Mouse (Mus musculus) midbrain, embryonic 16.5 days (tissue): ENCODE measurements around the gene Lman1l. TPM values are rescaled to one million over a fixed set of nuclear protein-coding genes. Genes with fewer than 3 reads are reported as not detected.

Experiments
- ATAC-seq: fragments of 200-750 bp; cut with Nextera tagmentation; 2 replicates; pipeline ENCODE4 v1.8.0; 2017; ENCODE audit warnings: moderate TSS enrichment
- H3K27ac ChIP-seq: fragments of 300-500 bp; sonication (generic); 2 replicates; pipeline ENCODE4 v1.5.1; 2014; ENCODE audit warnings: mild to moderate bottlenecking, low read length, mixed read lengths
- H3K27me3 ChIP-seq: fragments of 300-500 bp; sonication (generic); 2 replicates; pipeline ENCODE4 v1.6.1; 2014; ENCODE audit warnings: low read depth, low read length, mixed read lengths; ENCODE audit not compliant: control insufficient read depth, insufficient read depth
- H3K36me3 ChIP-seq: fragments of 300-500 bp; sonication (generic); 2 replicates; pipeline ENCODE4 v1.6.1; 2014; ENCODE audit warnings: mild to moderate bottlenecking, low read length, moderate library complexity, mixed read lengths; ENCODE audit not compliant: control insufficient read depth, insufficient read depth
- H3K4me1 ChIP-seq: fragments of 300-500 bp; sonication (generic); 2 replicates; pipeline ENCODE4 v1.6.1; 2014; ENCODE audit warnings: mild to moderate bottlenecking, low read length, mixed read lengths; ENCODE audit not compliant: control insufficient read depth, insufficient read depth
- H3K4me2 ChIP-seq: fragments of 300-500 bp; sonication (generic); 2 replicates; pipeline ENCODE4 v1.6.1; 2014; ENCODE audit warnings: mild to moderate bottlenecking, low read length, mixed read lengths
- H3K4me3 ChIP-seq: fragments of 300-500 bp; sonication (generic); 2 replicates; pipeline ENCODE4 v1.5.1; 2014; ENCODE audit warnings: low read depth, mild to moderate bottlenecking, low read length, moderate library complexity, mixed read lengths
- H3K9ac ChIP-seq: fragments of 300-500 bp; sonication (generic); 2 replicates; pipeline ENCODE4 v1.6.1; 2014; ENCODE audit warnings: low read depth, low read length, mixed read lengths
- H3K9me3 ChIP-seq: fragments of 300-500 bp; sonication (generic); replicated peaks from 2 replicates; pipeline ENCODE4 v1.6.1; 2014; ENCODE audit warnings: mild to moderate bottlenecking, low read length, mixed read lengths; ENCODE audit not compliant: control insufficient read depth, poor library complexity, severe bottlenecking
- WGBS: fragments of 180-500 bp; shearing (Covaris S2); extraction: QIAGEN DNeasy Blood & Tissue Kit; methylation state at CpG from one replicate; pipeline ENCODE4 v1.1.7; 2014; 5-methylcytosine and 5-hydroxymethylcytosine counted together
- polyA plus RNA-seq: library from polyadenylated mRNA; unstranded; fragments of >200 nt; fragmentation: Nextera tagmentation; extraction: Ambion mirVana; gene quantifications from 2 replicates; pipeline ENCODE4 v1.2.1, GENCODE M21; 2015

Lman1l gene
- polyA plus RNA-seq, 1 experiment from 2014 or later, result not detected

- no peaks in the 10 kb centered on the region for H3K9me3 ChIP-seq
- no peaks in the 10 kb centered on the region for H3K27me3 ChIP-seq
- H3K27ac ChIP-seq, result no peak overlapping the region
- WGBS, result 69% methylated on average over 9 of the region's 9 CpGs
- H3K4me3 ChIP-seq, result peak overlapping the region; percentile 94
- no peak for ATAC-seq
- H3K9ac ChIP-seq, result peak overlapping the region; percentile 100
- peak overlapping the region; percentile 88 for H3K4me2 ChIP-seq
- no peaks in the 10 kb centered on the region; the same call in 1 of the 2 replicates for H3K36me3 ChIP-seq
- peaks cover 59% of the 10 kb centered on the region for H3K4me1 ChIP-seq
These were observed 22.7 kb upstream of the Lman1l start for GRCm38 (mm10) chr9:57643169-57643855.

- Histone ChIP-seq H3K4me3 (no peak overlapping the region), H3K36me3 (no peaks in the 10 kb centered on the region; the same call in 1 of the 2 replicates), H3K27ac (no peak overlapping the region), H3K9ac (0 out of 2 replicates have a peak overlapping the region, but pooled peaks have one; percentile 28), H3K4me1 (peaks cover 66% of the 10 kb centered on the region), H3K4me2 (no peak overlapping the region), H3K27me3 (no peaks in the 10 kb centered on the region), H3K9me3 (no peaks in the 10 kb centered on the region)
- WGBS, result 86% methylated on average over 13 of the region's 13 CpGs
- ATAC-seq, result no peak
These were observed 21.4 kb upstream of the Lman1l start for GRCm38 (mm10) chr9:57641775-57642550.

- Histone ChIP-seq H3K27ac (no peak overlapping the region), H3K4me1 (peaks cover 66% of the 10 kb centered on the region), H3K36me3 (no peaks in the 10 kb centered on the region; the same call in 1 of the 2 replicates), H3K27me3 (no peaks in the 10 kb centered on the region), H3K4me3 (no peak overlapping the region), H3K9me3 (no peaks in the 10 kb centered on the region), H3K4me2 (no peak overlapping the region), H3K9ac (0 out of 2 replicates have a peak overlapping the region, but pooled peaks have one; percentile 31)
- no peak for ATAC-seq
- WGBS, result 88% methylated on average over 1 of the region's 1 CpGs
These were observed 20.4 kb upstream of the Lman1l start for GRCm38 (mm10) chr9:57641022-57641421.

- Histone ChIP-seq H3K4me3 (no peak overlapping the region), H3K4me1 (peaks cover 66% of the 10 kb centered on the region), H3K27ac (peak overlapping the region; percentile 43), H3K9me3 (no peaks in the 10 kb centered on the region), H3K9ac (peak overlapping the region; percentile 42), H3K4me2 (peak overlapping the region; percentile 36; the same call in 1 of the 2 replicates), H3K27me3 (no peaks in the 10 kb centered on the region), H3K36me3 (no peaks in the 10 kb centered on the region; the same call in 1 of the 2 replicates)
- 32% methylated on average over 15 of the region's 15 CpGs for WGBS
- no peak for ATAC-seq
These were observed 19.8 kb upstream of the Lman1l start for GRCm38 (mm10) chr9:57640384-57640783.

- Histone ChIP-seq H3K27ac (peak overlapping the region; percentile 43), H3K9me3 (no peaks in the 10 kb centered on the region), H3K4me1 (peaks cover 66% of the 10 kb centered on the region), H3K27me3 (no peaks in the 10 kb centered on the region), H3K4me2 (peak overlapping the region; percentile 36; the same call in 1 of the 2 replicates), H3K4me3 (no peak overlapping the region), H3K9ac (peak overlapping the region; percentile 42), H3K36me3 (no peaks in the 10 kb centered on the region; the same call in 1 of the 2 replicates)
- WGBS, result 57% methylated on average over 5 of the region's 5 CpGs
- ATAC-seq, result no peak
These were observed 19.2 kb upstream of the Lman1l start for GRCm38 (mm10) chr9:57639661-57640328.

- peak overlapping the region; percentile 26 for H3K9ac ChIP-seq
These were observed 18.3 kb upstream of the Lman1l start for GRCm38 (mm10) chr9:57638651-57639459.

DNA sequence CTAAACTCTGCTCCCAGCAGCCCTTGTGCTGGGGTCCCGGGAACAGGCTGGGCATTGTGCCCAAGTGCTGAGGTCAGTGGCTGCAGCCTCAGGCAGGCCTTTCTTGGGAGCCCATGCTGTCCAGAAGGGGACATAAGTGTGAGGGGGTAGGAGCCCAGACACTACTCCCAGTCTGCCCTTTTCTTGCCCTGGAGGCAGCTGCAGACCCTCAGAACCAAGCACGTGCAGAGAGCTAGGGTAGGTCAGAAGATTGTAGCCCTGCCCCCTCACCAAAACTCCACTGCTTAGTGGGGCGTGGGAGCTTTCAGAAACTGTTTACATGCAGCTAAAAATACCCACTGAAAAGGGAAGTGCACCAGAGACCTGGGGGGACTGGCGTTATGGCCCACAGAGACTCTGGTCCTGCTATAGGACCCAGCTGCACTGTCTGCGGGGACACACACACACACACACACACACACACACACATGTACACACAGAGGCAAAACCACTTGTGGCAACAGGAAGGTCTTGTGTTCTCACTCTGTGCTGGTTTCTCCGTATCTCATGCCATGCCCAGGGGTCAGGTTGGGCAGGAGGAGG lies 17.3 kb upstream of the Lman1l start:
- no peaks in the 10 kb centered on the region for H3K27me3 ChIP-seq
- peaks cover 58% of the 10 kb centered on the region for H3K4me1 ChIP-seq

More at GRCm38 (mm10) chr9:57638651-57639459, 18.3 kb upstream of the Lman1l start:
- Histone ChIP-seq H3K36me3 (no peaks in the 10 kb centered on the region; the same call in 1 of the 2 replicates), H3K4me1 (peaks cover 64% of the 10 kb centered on the region), H3K27ac (peak overlapping the region; percentile 29), H3K4me3 (no peak overlapping the region), H3K9me3 (no peaks in the 10 kb centered on the region), H3K27me3 (no peaks in the 10 kb centered on the region), H3K4me2 (no peak overlapping the region)
- WGBS, result 39% methylated on average over 8 of the region's 8 CpGs
- no peak for ATAC-seq

DNA sequence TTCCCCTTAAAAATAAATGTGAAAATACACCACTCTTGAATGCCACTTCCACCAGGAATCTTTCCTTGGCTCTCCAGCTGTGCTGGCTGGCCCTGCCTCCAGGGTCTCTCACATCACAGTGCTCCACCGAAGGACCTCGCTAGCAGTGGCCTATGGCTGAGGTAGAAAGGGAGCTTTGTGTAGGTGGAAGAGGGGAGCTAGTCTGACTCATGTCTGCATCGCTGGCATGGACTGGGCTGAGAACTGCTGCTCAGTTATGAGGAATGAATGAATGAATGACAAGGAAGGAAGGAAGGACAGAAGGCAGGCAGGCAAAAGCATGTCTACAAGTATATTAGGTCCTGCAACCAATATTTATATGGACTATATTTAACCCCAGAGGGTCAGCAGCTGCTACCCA lies 16.7 kb upstream of the Lman1l start:
- 77% methylated on average over 3 of the region's 3 CpGs for WGBS
- H3K27me3 ChIP-seq, result no peaks in the 10 kb centered on the region
- no peaks in the 10 kb centered on the region for H3K9me3 ChIP-seq
- no peak overlapping the region for H3K4me3 ChIP-seq
- no peaks in the 10 kb centered on the region; the same call in 1 of the 2 replicates for H3K36me3 ChIP-seq
- H3K4me2 ChIP-seq, result no peak overlapping the region
- H3K9ac ChIP-seq, result no peak overlapping the region
- no peak overlapping the region; the same call in 1 of the 2 replicates for H3K27ac ChIP-seq
- H3K4me1 ChIP-seq, result peaks cover 52% of the 10 kb centered on the region
- no peak for ATAC-seq

More for the DNA sequence above, 17.3 kb upstream of the Lman1l start:
- Histone ChIP-seq H3K4me3 (no peak overlapping the region), H3K36me3 (no peaks in the 10 kb centered on the region; the same call in 1 of the 2 replicates), H3K9me3 (no peaks in the 10 kb centered on the region), H3K9ac (no peak overlapping the region), H3K4me2 (no peak overlapping the region), H3K27ac (no peak overlapping the region)
- ATAC-seq, result no peak
- 49% methylated on average over 6 of the region's 6 CpGs for WGBS
